Mouse (Mus musculus): ENCODE results near the gene Tspan18.

Tspan18 gene

GRCm38 (mm10) chr2:93335996-93336395 lies 1.7 kb upstream of the Tspan18 start:
- no peak for DNase-seq

DNA sequence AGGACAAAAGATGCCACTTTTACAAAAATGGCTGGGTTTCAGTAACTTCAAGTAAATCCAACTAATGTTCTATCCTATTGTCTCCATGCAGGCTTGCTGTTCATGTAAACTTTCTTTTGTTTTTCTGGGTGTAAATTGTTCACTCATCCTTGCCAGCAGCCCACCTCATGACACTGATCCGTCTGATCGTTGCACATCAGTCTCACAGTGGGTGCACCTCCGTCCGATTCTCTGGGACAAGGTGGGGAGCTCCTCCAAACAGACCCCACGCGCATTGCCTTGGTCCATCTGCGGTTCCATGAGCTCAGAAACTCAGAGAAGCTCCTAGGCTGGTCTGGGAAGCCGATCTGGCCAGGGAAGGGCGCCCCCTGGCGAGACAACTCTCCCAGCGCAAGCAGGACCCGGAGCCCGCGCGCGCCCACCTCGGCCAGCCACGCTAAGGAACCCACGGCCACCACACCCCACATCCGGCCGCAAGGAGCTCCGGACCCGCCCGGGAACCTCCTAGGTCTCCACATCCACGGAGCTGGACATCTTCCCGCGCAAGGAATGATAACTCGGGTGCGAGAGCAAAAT lies 976 bp downstream of the Tspan18 start:
- DNase-seq: peak; percentile 93 to 96

DNA sequence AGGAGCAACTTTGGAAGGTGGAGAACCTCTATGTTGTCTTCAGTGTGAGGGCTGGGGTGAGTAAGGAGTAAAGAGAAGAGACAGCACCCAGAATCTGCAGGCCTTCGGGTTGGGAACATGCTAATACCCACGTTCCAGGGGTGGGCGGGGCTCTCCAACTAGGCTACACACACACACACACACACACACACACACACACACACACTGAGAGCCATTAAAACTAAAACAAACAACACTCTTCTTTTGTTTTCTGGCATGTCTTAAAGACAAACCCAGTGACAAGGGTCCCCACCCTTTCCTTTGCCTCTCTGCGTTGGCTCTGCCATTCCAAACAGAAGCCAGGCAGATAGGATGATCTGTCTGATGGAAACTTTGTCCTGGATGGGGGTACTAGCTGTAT lies 2.0 kb downstream of the Tspan18 start:
- no peak for DNase-seq

GRCm38 (mm10) chr2:93331121-93331520 lies 3.2 kb downstream of the Tspan18 start:
- DNase-seq: no peak

DNA sequence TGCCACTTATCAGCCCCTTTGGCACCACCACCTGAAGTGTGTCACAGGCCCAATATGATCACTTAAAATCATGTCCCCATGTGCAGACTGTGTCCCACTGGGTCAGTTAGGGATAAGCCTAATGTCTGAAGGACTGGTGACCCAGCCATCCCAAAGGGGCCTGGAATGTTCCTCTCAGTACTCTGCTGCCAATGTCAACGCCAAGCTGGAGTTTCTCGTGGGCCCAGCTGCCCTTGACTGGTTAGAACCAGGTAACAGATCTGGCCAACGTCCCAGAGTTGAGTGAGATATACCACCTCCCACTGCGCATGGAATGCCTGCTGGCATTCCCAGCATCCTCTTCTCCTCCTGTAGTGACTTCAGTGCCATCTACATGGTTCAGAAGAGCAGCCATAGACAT lies 5.2 kb downstream of the Tspan18 start:
- DNase-seq: peak in 1 of 2 experiments; percentile 25

DNA sequence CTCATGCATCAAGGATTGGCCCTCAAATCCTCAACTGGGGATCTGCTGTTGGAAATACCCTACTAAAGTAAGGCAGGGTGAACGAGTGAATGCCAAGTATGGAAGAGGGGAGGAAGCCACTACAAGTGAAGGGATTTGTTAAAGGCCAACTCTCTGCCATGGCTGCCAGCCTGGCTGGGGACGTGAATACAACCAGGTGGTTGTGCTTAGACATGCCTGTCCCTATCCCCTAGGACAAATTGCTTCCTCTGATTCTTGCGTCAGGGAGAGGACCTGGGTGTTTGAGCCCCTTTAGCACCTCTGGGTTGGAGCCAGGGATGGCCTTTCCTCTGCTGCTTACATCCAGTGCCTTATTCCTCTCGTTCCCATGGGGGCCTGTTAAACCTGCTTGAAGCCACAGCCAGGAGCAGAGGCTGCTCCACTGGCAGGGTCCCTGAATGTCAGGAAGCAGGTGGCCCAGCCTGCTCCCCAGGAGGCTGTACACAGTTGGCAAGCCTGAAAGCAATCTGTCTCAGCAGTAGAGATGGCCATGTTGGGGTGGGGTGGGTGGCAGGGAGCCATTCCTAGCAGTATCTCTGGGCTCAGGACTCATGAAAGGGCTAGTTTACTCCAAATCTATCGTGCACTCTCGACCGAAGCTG lies 6.3 kb downstream of the Tspan18 start:
- peak; percentile 66 to 74 for DNase-seq

DNA sequence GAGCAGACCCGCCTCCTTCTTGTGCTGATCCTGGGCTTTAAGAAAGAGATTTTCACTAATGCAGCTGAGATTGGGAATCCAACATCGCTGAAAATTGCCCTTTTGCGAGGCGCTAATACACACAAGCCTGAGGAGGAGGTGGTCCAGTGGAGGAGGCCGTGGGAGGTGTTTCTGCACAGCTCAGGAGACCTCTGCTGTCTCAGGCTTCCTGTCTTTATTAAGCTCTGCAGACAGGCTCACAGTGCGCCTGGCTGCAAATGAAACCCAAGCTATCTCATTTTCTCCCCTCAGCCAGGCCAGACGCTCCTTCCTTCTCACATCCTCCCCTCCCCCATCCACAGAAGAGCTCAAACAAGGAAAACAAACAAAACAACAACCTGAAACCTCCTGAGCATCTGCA lies 9.6 kb downstream of the Tspan18 start:
- no peak for DNase-seq

- no peak for DNase-seq
Observed at GRCm38 (mm10) chr2:93321946-93322345, 12.4 kb downstream of the Tspan18 start.

DNA sequence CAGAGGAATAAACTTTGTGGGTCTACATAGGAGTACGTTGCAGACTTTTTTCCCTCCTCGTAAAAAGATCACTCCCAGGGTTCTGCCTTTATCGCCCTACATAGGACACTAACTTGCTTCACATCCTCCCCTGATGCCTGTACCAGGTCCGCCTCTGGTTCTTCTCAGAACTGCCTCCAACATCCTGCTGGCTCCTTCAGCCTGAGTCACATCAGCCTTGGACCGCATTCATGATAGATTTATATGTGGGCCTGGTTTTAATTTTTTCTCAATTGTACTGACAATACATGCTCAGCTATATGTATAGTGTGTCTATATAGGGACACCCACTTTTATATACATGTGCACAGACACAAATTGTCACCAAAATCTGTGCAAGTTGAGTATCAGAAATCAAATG lies 14.0 kb downstream of the Tspan18 start:
- DNase-seq: no peak

DNA sequence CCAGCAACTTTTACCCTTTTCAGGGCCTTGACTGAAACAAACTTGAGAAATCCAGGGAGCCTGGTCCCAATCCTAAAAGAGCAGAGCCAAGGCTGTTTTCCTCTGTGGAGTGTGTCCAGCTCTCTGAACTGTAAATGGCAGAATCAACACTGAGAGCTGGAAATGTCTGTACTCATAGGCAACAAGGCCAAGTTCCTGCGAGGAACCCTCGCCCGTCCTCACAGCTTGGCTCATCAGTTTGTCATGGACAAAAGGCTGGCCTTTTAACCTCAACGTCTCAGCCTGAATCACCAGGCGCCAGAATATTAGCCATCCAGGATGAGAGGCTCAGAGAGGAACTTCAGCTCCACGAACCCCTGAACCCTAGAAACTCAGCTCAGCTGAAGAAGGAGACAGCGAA lies 14.7 kb downstream of the Tspan18 start:
- no peak for DNase-seq

- DNase-seq: no peak
Observed at GRCm38 (mm10) chr2:93318781-93319349, 15.4 kb downstream of the Tspan18 start.

DNA sequence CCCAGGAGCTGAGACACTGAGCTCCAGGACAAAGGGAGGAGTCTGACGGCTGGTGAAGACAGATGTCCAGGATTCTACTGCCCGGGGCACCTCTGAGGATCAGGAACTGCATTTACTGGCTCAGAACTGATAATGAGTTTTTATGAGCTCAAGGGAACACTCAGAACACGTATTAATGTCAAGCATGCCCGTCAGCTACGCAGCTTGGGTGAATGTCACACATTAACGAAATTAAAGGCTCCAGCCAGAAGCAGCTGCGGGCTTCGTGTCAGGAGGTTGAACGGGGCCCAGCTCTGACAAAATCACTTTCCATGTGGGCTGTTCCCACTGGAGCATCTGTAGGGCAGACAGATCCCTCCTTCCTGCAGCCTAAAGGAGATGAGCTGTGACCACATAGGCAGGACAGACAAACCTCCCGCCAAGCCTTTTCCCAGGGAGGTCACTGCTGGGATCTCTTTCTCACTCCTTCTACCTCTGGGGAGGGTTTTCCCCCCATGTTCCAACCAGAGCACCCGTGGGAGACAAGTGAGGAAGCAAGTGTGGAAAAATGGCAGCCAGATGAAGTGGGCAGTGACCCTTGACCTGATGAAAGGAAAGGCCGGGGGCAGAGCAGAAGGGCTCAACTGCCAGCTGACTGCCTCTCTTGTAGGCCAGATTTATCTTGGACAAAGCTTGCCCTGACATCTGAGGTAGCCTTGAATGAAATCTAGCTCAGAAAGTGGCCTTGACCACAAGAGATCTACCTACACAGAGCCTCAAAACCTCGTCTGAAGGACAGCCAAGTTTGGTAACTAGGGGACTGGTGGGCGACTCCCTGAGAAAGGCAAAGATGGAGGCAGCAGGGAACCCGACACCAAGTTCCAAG lies 20.3 kb downstream of the Tspan18 start:
- no peak for DNase-seq

DNA sequence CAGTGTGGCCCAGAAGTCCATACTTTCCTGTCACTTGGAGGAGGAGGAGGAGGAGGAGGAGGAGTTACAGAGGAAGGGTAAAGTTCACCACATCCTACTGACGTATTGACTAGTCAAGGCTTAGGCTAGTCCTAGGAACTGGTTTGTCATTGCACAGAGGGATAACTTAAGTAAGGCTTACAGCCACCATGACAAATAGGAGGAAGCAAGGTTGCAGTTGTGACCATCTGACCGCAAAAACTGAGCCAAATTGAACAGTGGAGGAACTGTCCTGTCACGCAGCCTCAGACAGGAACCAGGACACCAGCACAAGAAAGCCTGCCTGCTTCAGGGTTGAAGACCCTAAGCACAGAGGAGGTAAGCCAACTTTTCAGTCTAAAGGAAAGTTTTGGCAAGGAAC lies 21.8 kb downstream of the Tspan18 start:
- DNase-seq: no peak

DNA sequence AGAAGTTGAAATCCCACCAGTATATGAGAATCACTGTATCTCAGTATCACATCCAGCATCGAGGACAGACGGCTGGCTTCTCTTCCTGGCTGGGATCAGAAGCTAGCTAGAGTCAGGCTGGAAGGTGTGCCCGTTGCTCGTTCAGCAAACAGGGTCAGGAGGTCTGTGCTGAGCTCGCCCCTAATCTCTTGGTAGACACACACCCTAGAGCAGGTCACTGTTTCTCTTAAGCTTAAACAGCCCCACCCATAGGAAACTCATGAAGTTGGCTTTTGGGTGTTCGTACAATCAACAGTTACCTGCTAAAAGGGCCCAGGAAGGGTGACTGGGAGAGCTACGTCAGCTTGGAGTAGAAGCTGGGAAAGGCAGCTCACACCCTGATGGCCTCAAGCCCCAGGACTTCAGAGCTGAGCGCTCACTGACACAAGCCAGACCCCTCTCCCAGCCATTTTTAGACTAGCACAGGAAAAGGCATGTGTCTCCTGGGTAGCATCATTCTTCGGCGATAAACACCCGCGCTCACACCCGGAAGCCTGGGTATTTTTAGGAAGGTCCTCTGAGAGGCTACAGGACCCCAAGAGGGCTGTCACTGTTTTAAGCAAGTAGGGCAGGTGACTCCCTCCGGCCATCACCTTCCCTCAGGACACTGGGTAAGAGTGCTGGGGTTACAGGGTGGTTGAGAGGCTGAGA lies 24.4 kb downstream of the Tspan18 start:
- DNase-seq: no peak

- no peak for DNase-seq
Observed at GRCm38 (mm10) chr2:93306898-93307297, 27.4 kb downstream of the Tspan18 start.

GRCm38 (mm10) chr2:93304273-93304634 lies 30.1 kb downstream of the Tspan18 start:
- DNase-seq: no peak

- no peak for DNase-seq
Observed at GRCm38 (mm10) chr2:93303585-93304272, 30.6 kb downstream of the Tspan18 start.

DNA sequence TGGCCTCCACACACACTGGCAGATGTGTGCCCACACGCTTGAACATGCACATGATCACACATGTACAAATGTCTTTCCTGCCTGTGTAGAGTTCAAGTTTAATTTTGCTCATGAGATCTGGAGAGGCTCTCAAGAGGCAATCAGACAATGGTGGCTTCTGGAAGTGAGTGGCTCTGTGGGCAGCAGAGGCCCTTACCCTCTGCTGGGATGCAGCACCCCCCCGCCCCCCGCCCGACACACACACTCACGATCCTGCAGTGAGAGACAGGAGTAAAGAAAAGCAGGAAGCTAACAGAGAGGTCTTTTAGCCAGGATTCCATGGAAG lies 31.1 kb downstream of the Tspan18 start:
- DNase-seq: no peak

- DNase-seq: peak; percentile 68 to 81
Observed at GRCm38 (mm10) chr2:93297656-93298055, 36.6 kb downstream of the Tspan18 start.

- no peak for DNase-seq
Observed at GRCm38 (mm10) chr2:93291186-93291926, 42.9 kb downstream of the Tspan18 start.

DNA sequence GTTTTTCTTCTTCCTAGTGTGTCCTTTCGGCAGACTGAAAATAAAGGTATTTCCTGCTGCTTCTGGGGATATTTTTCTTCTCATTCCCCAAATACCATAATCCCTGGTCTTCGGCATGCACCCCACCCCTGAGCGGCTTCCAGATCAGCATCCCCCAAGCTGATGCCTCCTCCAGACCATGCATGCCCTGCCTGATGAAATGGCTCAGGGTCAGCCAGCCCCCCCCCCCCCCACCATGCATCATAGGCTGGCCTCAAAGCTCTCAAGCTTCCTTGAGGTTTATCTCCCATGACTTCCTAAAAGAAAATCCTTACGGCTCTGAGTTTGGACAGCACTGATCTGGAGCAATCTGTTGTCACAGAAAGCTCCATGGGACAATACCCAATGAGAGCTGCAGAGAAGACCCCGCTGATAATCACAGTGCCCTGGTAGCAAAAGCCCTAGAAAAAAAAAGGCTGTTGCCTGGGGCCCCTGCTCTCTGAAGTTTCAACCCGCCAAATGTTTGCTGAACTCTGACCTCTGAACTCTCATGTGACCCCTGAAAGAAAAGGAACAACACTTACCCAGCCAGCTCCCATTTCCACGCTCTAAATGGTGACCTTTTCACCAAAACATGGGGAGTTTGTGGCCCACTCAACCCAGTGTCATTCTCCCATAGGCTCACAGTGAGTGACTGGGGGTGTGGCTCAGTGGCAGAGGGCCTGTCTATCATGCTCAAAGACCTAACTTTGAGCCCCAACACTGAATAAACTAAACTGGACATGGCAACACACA lies 43.8 kb downstream of the Tspan18 start:
- DNase-seq: no peak
